Mouse (Mus musculus): ENCODE results near the gene Lbx2. TPM values are rescaled to one million over a fixed set of nuclear protein-coding genes. Genes with fewer than 3 reads are reported as not detected.
A peak's percentile ranks its signal among the peaks of the same experiment; 100 is the strongest.

Gene Lbx2
- polyA plus RNA-seq, 1 experiment from 2014 or later: 0.62 TPM

DNA sequence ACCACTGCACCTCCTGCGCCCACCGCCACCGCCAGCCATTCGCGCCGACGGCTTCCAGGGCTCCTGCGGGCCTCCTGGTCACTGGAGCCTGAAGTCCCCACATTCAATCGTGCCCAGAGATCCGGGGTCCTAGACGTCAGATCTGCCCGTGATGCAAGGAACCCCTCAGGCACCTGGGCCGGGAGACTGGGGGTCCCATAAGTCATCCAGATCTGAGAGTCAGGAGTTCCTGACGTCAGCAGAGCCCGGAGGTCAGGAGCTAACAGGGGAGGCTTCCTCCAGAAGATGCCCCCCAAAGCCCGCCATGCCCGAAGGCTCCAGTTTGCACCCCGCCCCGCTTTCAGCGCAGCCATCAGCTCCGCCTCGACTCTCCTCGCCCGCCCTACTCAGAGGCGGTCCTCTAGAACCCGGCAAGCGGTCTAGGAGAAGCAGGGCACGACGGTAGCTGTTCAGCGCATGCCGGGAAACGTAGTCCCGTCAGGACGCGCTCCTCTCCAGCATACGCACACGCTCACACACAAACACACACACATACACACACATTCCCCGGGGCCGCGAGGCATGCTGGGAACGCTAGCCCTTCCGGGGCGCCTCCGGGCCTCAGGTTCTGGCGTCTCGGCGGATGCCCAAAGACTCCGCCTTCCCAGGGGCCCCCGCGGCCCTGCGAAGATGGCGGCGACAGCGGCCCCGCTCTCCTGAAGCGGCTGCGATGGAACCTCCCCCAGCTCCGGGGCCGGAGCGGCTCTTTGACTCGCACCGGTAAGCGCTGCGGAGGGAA, 31.9 kb upstream of the Lbx2 start, which contains the start of gene Aup1:
Gene Aup1 (plus strand): TSS at position 448 of the 778 bp plus-strand sequence.
- H3K27ac ChIP-seq (ENCODE audit: low read length): peak within 1 kb of the TSS; percentile 85
- H3K4me2 ChIP-seq (ENCODE audit: low read depth, low read length): peak within 1 kb of the TSS; percentile 95
- H3K9me3 ChIP-seq (ENCODE audit: control insufficient read depth, low read length): no peaks in the 10 kb centered on the region
- WGBS: under 1% methylated on average over 64 of the region's 64 CpGs
- peak within 1 kb of the TSS; percentile 99 for H3K4me3 ChIP-seq (ENCODE audit: low read length)
- H3K27me3 ChIP-seq (replicated peaks; ENCODE audit: control insufficient read depth, insufficient read depth, low read length): no peaks in the 10 kb centered on the region
- peaks cover 38% of the 10 kb centered on the region for H3K4me1 ChIP-seq (ENCODE audit: control insufficient read depth, insufficient read depth, low read length)
- peak within 1 kb of the TSS; percentile 94 for H3K9ac ChIP-seq (ENCODE audit: low read depth, low read length)
- peaks cover 18% of the 10 kb centered on the region; the same call in 1 of the 2 replicates for H3K36me3 ChIP-seq (ENCODE audit: control insufficient read depth, insufficient read depth, low read length)
- ATAC-seq: peak; percentile 94

DNA sequence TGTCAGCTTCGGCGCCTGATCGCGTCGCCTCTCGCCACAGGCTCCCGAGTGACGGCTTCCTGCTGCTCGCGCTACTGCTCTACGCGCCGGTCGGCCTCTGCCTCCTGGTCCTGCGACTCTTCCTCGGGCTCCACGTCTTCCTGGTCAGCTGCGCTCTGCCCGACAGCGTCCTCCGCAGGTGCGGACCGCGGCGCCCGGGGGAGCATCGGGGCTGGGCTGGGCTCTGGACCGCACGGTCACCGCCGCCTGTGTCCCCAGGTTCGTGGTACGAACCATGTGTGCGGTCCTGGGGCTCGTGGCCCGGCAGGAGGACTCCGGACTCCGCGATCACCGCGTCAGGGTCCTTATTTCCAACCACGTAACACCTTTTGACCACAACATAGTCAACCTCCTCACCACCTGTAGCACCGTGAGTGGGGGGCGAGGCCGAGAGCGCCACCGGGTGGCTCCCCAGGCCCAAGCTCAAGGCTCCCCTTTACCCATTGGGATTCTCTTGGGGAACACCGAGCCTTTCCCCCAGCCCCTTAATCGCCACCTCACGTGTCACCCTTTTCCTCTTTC, 31.2 kb upstream of the Lbx2 start, which contains the start of gene Htra2:
Gene Htra2 (minus strand): TSS at position 403 of the 561 bp plus-strand sequence.
- Histone ChIP-seq H3K4me1 (ENCODE audit: control insufficient read depth, insufficient read depth, low read length) (peaks cover 40% of the 10 kb centered on the region), H3K27ac (ENCODE audit: low read length) (peak within 1 kb of the TSS; percentile 85), H3K9me3 (ENCODE audit: control insufficient read depth, low read length) (no peaks in the 10 kb centered on the region), H3K27me3 (replicated peaks; ENCODE audit: control insufficient read depth, insufficient read depth, low read length) (no peaks in the 10 kb centered on the region; the same call in 1 of the 2 replicates), H3K36me3 (ENCODE audit: control insufficient read depth, insufficient read depth, low read length) (peaks cover 18% of the 10 kb centered on the region; the same call in 1 of the 2 replicates), H3K9ac (ENCODE audit: low read depth, low read length) (peak within 1 kb of the TSS; percentile 94), H3K4me3 (ENCODE audit: low read length) (peak within 1 kb of the TSS; percentile 99), H3K4me2 (ENCODE audit: low read depth, low read length) (peak within 1 kb of the TSS; percentile 95)
- ATAC-seq: peak; percentile 22
- WGBS: under 1% methylated on average over 50 of the region's 50 CpGs

DNA sequence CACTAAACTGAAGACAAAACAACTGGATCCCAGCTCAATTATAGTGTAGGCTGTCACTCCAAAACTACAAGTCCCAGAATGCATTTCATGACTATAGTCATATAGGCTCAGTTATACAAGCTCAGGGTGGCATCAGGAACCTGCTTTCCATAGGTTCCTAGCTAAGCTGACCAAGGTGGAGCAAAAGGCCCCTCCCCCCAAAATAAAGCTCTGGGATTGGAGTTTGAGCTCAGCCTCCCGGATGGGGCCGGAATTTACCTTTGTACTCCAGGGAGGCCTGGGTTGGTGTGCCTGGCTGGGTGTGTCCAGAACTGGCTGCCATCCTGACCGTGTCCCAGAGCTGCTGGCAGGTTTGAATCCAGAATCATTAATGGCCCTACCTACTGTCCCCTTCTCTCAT, 28.4 kb upstream of the Lbx2 start, which contains the start of gene Dqx1:
Gene Dqx1 (plus strand): TSS at position 55 of the 400 bp plus-strand sequence.
- no peaks in the 10 kb centered on the region for H3K9me3 ChIP-seq (ENCODE audit: control insufficient read depth, low read length)
- peak within 1 kb of the TSS; percentile 52 for H3K4me3 ChIP-seq (ENCODE audit: low read length)
- peak; percentile 70 for ATAC-seq
- H3K4me2 ChIP-seq (ENCODE audit: low read depth, low read length): peak within 1 kb of the TSS; percentile 64
- H3K27ac ChIP-seq (ENCODE audit: low read length): peak within 1 kb of the TSS; percentile 83
- 35% methylated on average over 3 of the region's 3 CpGs for WGBS
- H3K4me1 ChIP-seq (ENCODE audit: control insufficient read depth, insufficient read depth, low read length): peaks cover 36% of the 10 kb centered on the region
- H3K36me3 ChIP-seq (ENCODE audit: control insufficient read depth, insufficient read depth, low read length): peaks cover 15% of the 10 kb centered on the region; the same call in 1 of the 2 replicates
- H3K9ac ChIP-seq (ENCODE audit: low read depth, low read length): peak within 1 kb of the TSS; percentile 72
- H3K27me3 ChIP-seq (replicated peaks; ENCODE audit: control insufficient read depth, insufficient read depth, low read length): peaks cover 14% of the 10 kb centered on the region

DNA sequence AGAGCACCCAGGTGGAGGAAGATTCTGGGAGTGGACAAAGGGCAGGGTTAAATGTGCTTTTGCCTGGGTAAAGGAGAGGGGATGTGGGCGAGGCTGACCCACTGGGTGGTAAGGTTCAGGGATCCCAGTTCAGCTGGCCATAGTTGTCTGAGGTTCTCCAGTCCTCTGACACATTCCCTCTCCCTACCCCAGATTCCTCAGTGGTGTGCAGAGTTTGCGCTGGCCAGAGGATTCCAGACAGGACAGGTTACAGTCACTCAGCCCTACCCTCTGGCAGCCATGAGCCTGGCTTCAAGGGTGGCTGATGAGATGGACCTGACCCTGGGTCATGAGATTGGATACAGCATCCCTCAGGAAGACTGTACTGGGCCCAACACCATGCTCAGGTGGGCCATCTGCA, 27.4 kb upstream of the Lbx2 start:
- H3K4me1 ChIP-seq (ENCODE audit: control insufficient read depth, insufficient read depth, low read length): peaks cover 28% of the 10 kb centered on the region
- H3K27me3 ChIP-seq (replicated peaks; ENCODE audit: control insufficient read depth, insufficient read depth, low read length): peaks cover 20% of the 10 kb centered on the region
- H3K36me3 ChIP-seq (ENCODE audit: control insufficient read depth, insufficient read depth, low read length): peaks cover 15% of the 10 kb centered on the region; the same call in 1 of the 2 replicates
- H3K4me2 ChIP-seq (ENCODE audit: low read depth, low read length): peak overlapping the region; percentile 64
- peak overlapping the region; percentile 83 for H3K27ac ChIP-seq (ENCODE audit: low read length)
- peak overlapping the region; percentile 52 for H3K4me3 ChIP-seq (ENCODE audit: low read length)
- no peak for ATAC-seq
- no peaks in the 10 kb centered on the region for H3K9me3 ChIP-seq (ENCODE audit: control insufficient read depth, low read length)
- H3K9ac ChIP-seq (ENCODE audit: low read depth, low read length): peak overlapping the region; percentile 72
- WGBS: 70% methylated on average over 2 of the region's 2 CpGs

DNA sequence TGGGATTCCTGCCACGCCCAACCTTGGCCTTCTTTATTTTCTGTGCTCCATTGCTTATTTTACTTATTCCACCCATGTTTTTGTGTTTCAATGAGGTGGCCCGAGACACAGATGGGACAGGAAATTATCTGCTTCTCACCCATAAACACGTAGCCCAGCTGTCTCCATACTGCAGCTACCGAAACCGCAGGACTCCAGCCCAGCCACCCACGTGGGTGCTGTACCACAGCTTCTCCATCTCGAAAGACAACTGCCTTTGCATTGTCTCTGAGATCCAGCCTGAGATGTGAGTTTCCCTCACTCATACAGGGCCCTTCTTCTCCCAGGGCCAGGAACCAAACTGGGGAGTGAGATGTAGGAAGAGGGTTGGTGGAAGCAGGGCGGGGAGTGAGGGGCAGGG, 20.2 kb upstream of the Lbx2 start:
- WGBS: 39% methylated on average over 8 of the region's 8 CpGs
- Histone ChIP-seq H3K4me2 (ENCODE audit: low read depth, low read length) (no peak overlapping the region), H3K36me3 (ENCODE audit: control insufficient read depth, insufficient read depth, low read length) (no peaks in the 10 kb centered on the region), H3K27ac (ENCODE audit: low read length) (no peak overlapping the region), H3K4me3 (ENCODE audit: low read length) (no peak overlapping the region), H3K27me3 (replicated peaks; ENCODE audit: control insufficient read depth, insufficient read depth, low read length) (peaks cover 85% of the 10 kb centered on the region), H3K9me3 (ENCODE audit: control insufficient read depth, low read length) (no peaks in the 10 kb centered on the region), H3K9ac (ENCODE audit: low read depth, low read length) (no peak overlapping the region), H3K4me1 (ENCODE audit: control insufficient read depth, insufficient read depth, low read length) (peaks cover 8% of the 10 kb centered on the region)
- ATAC-seq: no peak

DNA sequence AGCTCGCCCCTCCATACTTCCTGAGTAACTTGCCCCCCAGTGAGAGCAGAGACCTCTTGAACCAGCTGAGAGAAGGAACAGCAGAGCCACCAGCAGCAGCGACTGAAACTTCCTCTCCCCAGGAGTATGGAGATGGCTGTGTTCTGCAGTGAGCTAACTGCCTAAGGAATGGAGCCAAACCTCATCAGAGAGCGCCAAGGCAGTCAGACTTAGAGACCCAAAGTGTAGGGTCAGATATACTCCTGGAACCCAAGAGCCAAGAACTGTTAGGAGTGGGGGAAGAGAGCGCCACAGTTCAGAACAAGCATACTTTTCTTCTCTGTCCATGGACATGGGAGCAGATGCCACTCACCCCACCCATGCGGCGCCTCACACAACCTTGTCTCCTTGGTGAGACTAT, 19.7 kb upstream of the Lbx2 start:
- no peak overlapping the region for H3K4me3 ChIP-seq (ENCODE audit: low read length)
- 38% methylated on average over 6 of the region's 6 CpGs for WGBS
- ATAC-seq: no peak

DNA sequence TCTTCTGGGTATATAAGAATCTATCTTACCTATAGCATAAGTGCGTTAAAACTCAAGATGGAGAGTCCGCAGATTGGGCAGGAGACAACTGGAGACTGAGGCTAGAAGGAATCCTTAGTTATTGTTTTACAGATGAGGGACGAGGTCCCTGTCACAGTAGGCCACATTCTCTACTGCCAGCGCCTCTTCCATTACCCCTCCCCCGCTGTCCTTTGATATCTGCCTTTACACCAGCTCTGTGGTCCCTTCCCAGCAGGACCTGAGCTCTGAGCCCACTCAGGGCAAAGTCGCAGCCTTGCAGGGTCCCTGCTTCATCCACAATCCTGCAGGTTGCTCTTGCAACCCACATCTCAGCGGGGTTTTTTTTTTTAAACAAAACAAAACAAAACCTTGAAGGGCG, 17.9 kb upstream of the Lbx2 start:
- Histone ChIP-seq H3K9me3 (ENCODE audit: control insufficient read depth, low read length) (no peaks in the 10 kb centered on the region), H3K4me2 (ENCODE audit: low read depth, low read length) (peak overlapping the region; percentile 47; the same call in 1 of the 2 replicates), H3K4me3 (ENCODE audit: low read length) (peak overlapping the region; percentile 41), H3K27ac (ENCODE audit: low read length) (no peak overlapping the region), H3K36me3 (ENCODE audit: control insufficient read depth, insufficient read depth, low read length) (no peaks in the 10 kb centered on the region), H3K4me1 (ENCODE audit: control insufficient read depth, insufficient read depth, low read length) (peaks cover 14% of the 10 kb centered on the region), H3K27me3 (replicated peaks; ENCODE audit: control insufficient read depth, insufficient read depth, low read length) (peaks cover 90% of the 10 kb centered on the region), H3K9ac (ENCODE audit: low read depth, low read length) (0 out of 2 replicates have a peak overlapping the region, but pooled peaks have one; percentile 32)
- ATAC-seq: no peak
- WGBS: 10% methylated on average over 8 of the region's 8 CpGs

More for the DNA sequence above, 19.7 kb upstream of the Lbx2 start:
- Histone ChIP-seq H3K9ac (ENCODE audit: low read depth, low read length) (no peak overlapping the region), H3K9me3 (ENCODE audit: control insufficient read depth, low read length) (no peaks in the 10 kb centered on the region), H3K4me1 (ENCODE audit: control insufficient read depth, insufficient read depth, low read length) (peaks cover 12% of the 10 kb centered on the region), H3K27me3 (replicated peaks; ENCODE audit: control insufficient read depth, insufficient read depth, low read length) (peaks cover 86% of the 10 kb centered on the region), H3K36me3 (ENCODE audit: control insufficient read depth, insufficient read depth, low read length) (no peaks in the 10 kb centered on the region), H3K4me2 (ENCODE audit: low read depth, low read length) (no peak overlapping the region), H3K27ac (ENCODE audit: low read length) (no peak overlapping the region)

DNA sequence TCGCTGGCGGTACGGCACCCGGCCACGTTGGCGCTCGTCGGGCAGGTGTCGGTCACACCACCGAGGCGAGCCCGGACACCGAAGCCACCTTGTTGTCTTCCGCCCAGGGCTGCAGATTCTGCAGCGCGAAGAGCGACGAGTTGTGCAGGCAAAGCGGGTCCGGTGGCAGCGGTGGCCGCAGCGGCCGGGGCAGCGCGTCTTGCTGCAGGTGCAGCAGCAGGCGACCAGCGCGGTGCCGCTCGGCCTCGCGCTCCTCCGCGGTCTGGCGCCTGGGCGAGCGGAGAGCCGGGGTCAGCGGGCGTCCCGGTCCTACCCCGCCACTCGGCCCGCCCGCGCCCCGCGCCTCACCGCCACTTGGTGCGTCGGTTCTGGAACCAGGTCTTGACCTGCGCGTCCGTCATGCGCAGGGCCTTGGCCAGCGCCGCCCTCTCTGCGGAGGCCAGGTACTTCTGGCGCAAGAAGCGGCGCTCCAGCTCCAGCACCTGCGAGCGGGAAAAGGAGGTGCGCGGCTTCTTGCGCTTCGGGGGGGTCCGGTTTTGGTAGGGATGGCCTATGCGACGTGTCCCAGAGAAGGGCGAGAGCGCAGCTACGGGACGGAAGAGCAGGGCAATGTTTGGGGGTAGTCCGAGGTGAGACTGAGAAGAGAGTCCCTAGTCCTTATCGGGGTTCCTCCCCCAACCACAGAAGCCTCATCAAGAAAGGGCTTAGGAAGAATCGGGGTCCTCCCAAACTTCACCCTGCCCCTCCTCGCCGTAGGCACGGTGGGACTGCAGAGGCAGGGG, 17.3 kb upstream of the Lbx2 start:
- peaks cover 91% of the 10 kb centered on the region for H3K27me3 ChIP-seq (replicated peaks; ENCODE audit: control insufficient read depth, insufficient read depth, low read length)
- no peak; the same call in 1 of the 2 replicates for ATAC-seq
- no peak overlapping the region for H3K27ac ChIP-seq (ENCODE audit: low read length)
- H3K9me3 ChIP-seq (ENCODE audit: control insufficient read depth, low read length): no peaks in the 10 kb centered on the region
- no peaks in the 10 kb centered on the region for H3K36me3 ChIP-seq (ENCODE audit: control insufficient read depth, insufficient read depth, low read length)
- H3K9ac ChIP-seq (ENCODE audit: low read depth, low read length): peak overlapping the region; percentile 32; the same call in 1 of the 2 replicates
- H3K4me3 ChIP-seq (ENCODE audit: low read length): peak overlapping the region; percentile 41
- under 1% methylated on average over 81 of the region's 81 CpGs for WGBS
- peaks cover 14% of the 10 kb centered on the region for H3K4me1 ChIP-seq (ENCODE audit: control insufficient read depth, insufficient read depth, low read length)
- H3K4me2 ChIP-seq (ENCODE audit: low read depth, low read length): peak overlapping the region; percentile 47
